Mouse (Mus musculus): ENCODE data around the gene Pappa2. TPM values are rescaled to one million over a fixed set of nuclear protein-coding genes. Genes with fewer than 3 reads are reported as not detected.
A peak's percentile ranks its signal among the peaks of the same experiment; 100 is the strongest.

Gene Pappa2
- polyA plus RNA-seq, 1 experiment from 2014 or later, result 1.4 TPM

GRCm38 (mm10) chr1:158669971-158670592 lies 310.2 kb downstream of the Pappa2 start:
- no peak overlapping the region for H3K4me2 ChIP-seq

GRCm38 (mm10) chr1:158666001-158666400 lies 314.3 kb downstream of the Pappa2 start:
- Histone ChIP-seq H3K4me3 (no peak overlapping the region), H3K27me3 (no peaks in the 10 kb centered on the region), H3K36me3 (ENCODE audit: poor library complexity, severe bottlenecking) (peaks cover 50% of the 10 kb centered on the region)

More at GRCm38 (mm10) chr1:158669971-158670592, 310.2 kb downstream of the Pappa2 start:
- peak; percentile 85 for ATAC-seq
- no peaks in the 10 kb centered on the region for H3K4me1 ChIP-seq
- peaks cover 64% of the 10 kb centered on the region for H3K36me3 ChIP-seq (ENCODE audit: poor library complexity, severe bottlenecking)
- H3K9ac ChIP-seq, result no peak overlapping the region
- no peaks in the 10 kb centered on the region for H3K27me3 ChIP-seq
- WGBS, result 48% methylated on average over 3 of the region's 3 CpGs
- H3K27ac ChIP-seq, result no peak overlapping the region
- no peaks in the 10 kb centered on the region for H3K9me3 ChIP-seq (replicated peaks)
- no peak overlapping the region for H3K4me3 ChIP-seq

More at GRCm38 (mm10) chr1:158666001-158666400, 314.3 kb downstream of the Pappa2 start:
- Histone ChIP-seq H3K9me3 (replicated peaks) (no peaks in the 10 kb centered on the region), H3K27ac (no peak overlapping the region), H3K9ac (no peak overlapping the region), H3K4me2 (no peak overlapping the region), H3K4me1 (no peaks in the 10 kb centered on the region)
- no peak for ATAC-seq
- 89% methylated on average over 3 of the region's 3 CpGs for WGBS
